Mouse (Mus musculus): ENCODE measurements around the gene Slc6a18. TPM values are rescaled to one million over a fixed set of nuclear protein-coding genes. Genes with fewer than 3 reads are reported as not detected.

Gene Slc6a18
- polyA plus RNA-seq (2015; fragmentation: Nextera tagmentation; extraction: Ambion mirVana), result not detected in 2 replicates

- Histone ChIP-seq H3K27me3 (ENCODE audit: control insufficient read depth, insufficient read depth, low read length) (no peaks in the 10 kb centered on the region), H3K4me3 (ENCODE audit: low read length) (no peak within 1 kb of the TSS), H3K9me3 (replicated peaks; ENCODE audit: control insufficient read depth, low read length) (no peaks in the 10 kb centered on the region), H3K9ac (ENCODE audit: low read length) (no peak within 1 kb of the TSS), H3K4me1 (ENCODE audit: control insufficient read depth, insufficient read depth, low read length) (no peaks in the 10 kb centered on the region), H3K36me3 (ENCODE audit: control insufficient read depth, insufficient read depth) (no peaks in the 10 kb centered on the region), H3K4me2 (ENCODE audit: low read depth, low read length) (no peak within 1 kb of the TSS), H3K27ac (ENCODE audit: low read length) (no peak within 1 kb of the TSS)
- 78% methylated on average over 3 of the region's 3 CpGs for WGBS
- ATAC-seq (replicated peaks; ENCODE audit: extremely low read depth, insufficient read depth, low FRiP score), result no peak
These were observed at the start of gene Slc6a18 for GRCm38 (mm10) chr13:73677853-73678252. Gene Slc6a18, minus strand, starts transcription at chr13:73678023.

DNA sequence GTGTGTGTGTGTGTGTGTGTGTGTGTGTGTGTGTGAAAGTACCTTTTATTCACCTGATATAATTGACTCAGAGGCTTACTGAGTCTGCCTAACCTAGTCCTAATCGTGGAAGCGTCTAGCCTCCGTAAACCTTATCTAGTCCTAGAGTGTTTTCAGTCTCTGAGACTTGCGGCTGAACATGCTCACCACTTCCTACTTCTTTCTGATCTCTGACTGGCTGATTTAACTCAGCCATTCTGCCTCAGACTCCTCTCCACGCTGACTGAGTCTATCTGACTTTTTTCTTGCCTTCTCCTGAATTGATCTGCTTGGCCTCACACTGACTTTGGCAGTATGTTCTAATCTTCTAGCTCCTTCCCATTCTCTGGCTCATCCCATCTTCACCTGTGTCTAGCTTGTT, 47.5 kb upstream of the Slc6a18 start:
- Histone ChIP-seq H3K4me1 (ENCODE audit: control insufficient read depth, insufficient read depth, low read length) (peaks cover 10% of the 10 kb centered on the region), H3K4me3 (ENCODE audit: low read length) (no peak overlapping the region), H3K4me2 (ENCODE audit: low read depth, low read length) (no peak overlapping the region), H3K9me3 (replicated peaks; ENCODE audit: control insufficient read depth, low read length) (no peaks in the 10 kb centered on the region), H3K27me3 (ENCODE audit: control insufficient read depth, insufficient read depth, low read length) (no peaks in the 10 kb centered on the region), H3K36me3 (ENCODE audit: control insufficient read depth, insufficient read depth) (no peaks in the 10 kb centered on the region), H3K9ac (ENCODE audit: low read length) (no peak overlapping the region), H3K27ac (ENCODE audit: low read length) (no peak overlapping the region)
- 52% methylated on average over 5 of the region's 5 CpGs for WGBS
- no peak for ATAC-seq (replicated peaks; ENCODE audit: extremely low read depth, insufficient read depth, low FRiP score)

GRCm38 (mm10) chr13:73723081-73723668, 45.4 kb upstream of the Slc6a18 start:
- Histone ChIP-seq H3K9me3 (replicated peaks; ENCODE audit: control insufficient read depth, low read length) (no peaks in the 10 kb centered on the region), H3K27me3 (ENCODE audit: control insufficient read depth, insufficient read depth, low read length) (no peaks in the 10 kb centered on the region), H3K4me2 (ENCODE audit: low read depth, low read length) (no peak overlapping the region), H3K4me3 (ENCODE audit: low read length) (no peak overlapping the region), H3K4me1 (ENCODE audit: control insufficient read depth, insufficient read depth, low read length) (peaks cover 8% of the 10 kb centered on the region; the same call in 1 of the 2 replicates), H3K27ac (ENCODE audit: low read length) (no peak overlapping the region), H3K9ac (ENCODE audit: low read length) (no peak overlapping the region), H3K36me3 (ENCODE audit: control insufficient read depth, insufficient read depth) (no peaks in the 10 kb centered on the region)
- ATAC-seq (replicated peaks; ENCODE audit: extremely low read depth, insufficient read depth, low FRiP score), result no peak
- WGBS, result 35% methylated on average over 8 of the region's 8 CpGs

GRCm38 (mm10) chr13:73720241-73720640, 42.4 kb upstream of the Slc6a18 start:
- Histone ChIP-seq H3K9ac (ENCODE audit: low read length) (no peak overlapping the region), H3K4me2 (ENCODE audit: low read depth, low read length) (no peak overlapping the region)
- WGBS, result 83% methylated on average over 4 of the region's 4 CpGs

GRCm38 (mm10) chr13:73718225-73718624, 40.4 kb upstream of the Slc6a18 start:
- no peaks in the 10 kb centered on the region for H3K36me3 ChIP-seq (ENCODE audit: control insufficient read depth, insufficient read depth)
- no peak overlapping the region for H3K4me3 ChIP-seq (ENCODE audit: low read length)
- no peak for ATAC-seq (replicated peaks; ENCODE audit: extremely low read depth, insufficient read depth, low FRiP score)
- no peak overlapping the region for H3K27ac ChIP-seq (ENCODE audit: low read length)
- no peak overlapping the region for H3K4me2 ChIP-seq (ENCODE audit: low read depth, low read length)
- WGBS, result 4% methylated on average over 2 of the region's 2 CpGs
- H3K27me3 ChIP-seq (ENCODE audit: control insufficient read depth, insufficient read depth, low read length), result no peaks in the 10 kb centered on the region; the same call in 1 of the 2 replicates
- H3K9me3 ChIP-seq (replicated peaks; ENCODE audit: control insufficient read depth, low read length), result no peaks in the 10 kb centered on the region
- H3K4me1 ChIP-seq (ENCODE audit: control insufficient read depth, insufficient read depth, low read length), result peaks cover 8% of the 10 kb centered on the region; the same call in 1 of the 2 replicates
- H3K9ac ChIP-seq (ENCODE audit: low read length), result no peak overlapping the region

More at GRCm38 (mm10) chr13:73720241-73720640, 42.4 kb upstream of the Slc6a18 start:
- Histone ChIP-seq H3K27ac (ENCODE audit: low read length) (no peak overlapping the region), H3K9me3 (replicated peaks; ENCODE audit: control insufficient read depth, low read length) (no peaks in the 10 kb centered on the region), H3K4me3 (ENCODE audit: low read length) (no peak overlapping the region), H3K4me1 (ENCODE audit: control insufficient read depth, insufficient read depth, low read length) (peaks cover 8% of the 10 kb centered on the region; the same call in 1 of the 2 replicates), H3K36me3 (ENCODE audit: control insufficient read depth, insufficient read depth) (no peaks in the 10 kb centered on the region), H3K27me3 (ENCODE audit: control insufficient read depth, insufficient read depth, low read length) (no peaks in the 10 kb centered on the region; the same call in 1 of the 2 replicates)
- no peak for ATAC-seq (replicated peaks; ENCODE audit: extremely low read depth, insufficient read depth, low FRiP score)

GRCm38 (mm10) chr13:73714020-73714419, 36.2 kb upstream of the Slc6a18 start:
- 48% methylated on average over 2 of the region's 2 CpGs for WGBS

DNA sequence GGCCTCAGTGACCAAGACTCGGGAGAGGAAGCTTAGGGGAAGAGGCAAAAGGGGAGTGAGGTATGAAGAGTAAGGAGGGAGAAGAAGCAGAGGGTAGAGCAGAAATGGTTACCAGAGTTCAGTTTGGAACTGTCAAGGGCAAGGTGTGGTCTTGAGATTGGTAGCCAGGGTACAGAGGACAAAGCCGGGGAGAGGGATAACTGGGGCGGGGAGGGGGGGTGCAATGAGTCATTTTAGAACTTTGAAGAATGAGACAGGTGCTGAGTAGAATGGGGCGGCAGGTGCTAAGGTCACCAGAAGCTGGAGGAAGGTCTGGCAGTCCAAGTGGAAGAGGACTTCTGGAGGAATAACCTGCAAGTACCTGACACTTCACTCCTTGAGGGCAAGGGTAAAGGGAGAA, 35.4 kb upstream of the Slc6a18 start:
- no peak overlapping the region for H3K4me3 ChIP-seq (ENCODE audit: low read length)
- no peaks in the 10 kb centered on the region for H3K9me3 ChIP-seq (replicated peaks; ENCODE audit: control insufficient read depth, low read length)
- no peak overlapping the region for H3K27ac ChIP-seq (ENCODE audit: low read length)
- H3K4me2 ChIP-seq (ENCODE audit: low read depth, low read length), result no peak overlapping the region
- no peak for ATAC-seq (replicated peaks; ENCODE audit: extremely low read depth, insufficient read depth, low FRiP score)
- 69% methylated on average over 4 of the region's 4 CpGs for WGBS
- no peaks in the 10 kb centered on the region for H3K4me1 ChIP-seq (ENCODE audit: control insufficient read depth, insufficient read depth, low read length)
- H3K27me3 ChIP-seq (ENCODE audit: control insufficient read depth, insufficient read depth, low read length), result no peaks in the 10 kb centered on the region; the same call in 1 of the 2 replicates
- no peaks in the 10 kb centered on the region for H3K36me3 ChIP-seq (ENCODE audit: control insufficient read depth, insufficient read depth)
- H3K9ac ChIP-seq (ENCODE audit: low read length), result no peak overlapping the region

More at GRCm38 (mm10) chr13:73714020-73714419, 36.2 kb upstream of the Slc6a18 start:
- Histone ChIP-seq H3K27me3 (ENCODE audit: control insufficient read depth, insufficient read depth, low read length) (no peaks in the 10 kb centered on the region; the same call in 1 of the 2 replicates), H3K36me3 (ENCODE audit: control insufficient read depth, insufficient read depth) (no peaks in the 10 kb centered on the region), H3K27ac (ENCODE audit: low read length) (no peak overlapping the region), H3K9me3 (replicated peaks; ENCODE audit: control insufficient read depth, low read length) (no peaks in the 10 kb centered on the region), H3K4me1 (ENCODE audit: control insufficient read depth, insufficient read depth, low read length) (no peaks in the 10 kb centered on the region), H3K4me3 (ENCODE audit: low read length) (no peak overlapping the region), H3K9ac (ENCODE audit: low read length) (no peak overlapping the region), H3K4me2 (ENCODE audit: low read depth, low read length) (no peak overlapping the region)
- ATAC-seq (replicated peaks; ENCODE audit: extremely low read depth, insufficient read depth, low FRiP score), result no peak

- no peak for ATAC-seq (replicated peaks; ENCODE audit: extremely low read depth, insufficient read depth, low FRiP score)
- no peaks in the 10 kb centered on the region for H3K36me3 ChIP-seq (ENCODE audit: control insufficient read depth, insufficient read depth)
- WGBS, result 70% methylated on average over 3 of the region's 3 CpGs
- H3K9me3 ChIP-seq (replicated peaks; ENCODE audit: control insufficient read depth, low read length), result peaks cover 3% of the 10 kb centered on the region; the same call in 1 of the 2 replicates
- H3K4me2 ChIP-seq (ENCODE audit: low read depth, low read length), result no peak overlapping the region
- H3K9ac ChIP-seq (ENCODE audit: low read length), result no peak overlapping the region
- H3K4me1 ChIP-seq (ENCODE audit: control insufficient read depth, insufficient read depth, low read length), result no peaks in the 10 kb centered on the region
- H3K27ac ChIP-seq (ENCODE audit: low read length), result no peak overlapping the region
- no peak overlapping the region for H3K4me3 ChIP-seq (ENCODE audit: low read length)
- no peaks in the 10 kb centered on the region; the same call in 1 of the 2 replicates for H3K27me3 ChIP-seq (ENCODE audit: control insufficient read depth, insufficient read depth, low read length)
These were observed 34.4 kb upstream of the Slc6a18 start for GRCm38 (mm10) chr13:73712228-73712627.

- H3K27ac ChIP-seq (ENCODE audit: low read length), result no peak overlapping the region
- no peak overlapping the region for H3K4me3 ChIP-seq (ENCODE audit: low read length)
- no peaks in the 10 kb centered on the region; the same call in 1 of the 2 replicates for H3K27me3 ChIP-seq (ENCODE audit: control insufficient read depth, insufficient read depth, low read length)
- ATAC-seq (replicated peaks; ENCODE audit: extremely low read depth, insufficient read depth, low FRiP score), result no peak
- no peak overlapping the region for H3K9ac ChIP-seq (ENCODE audit: low read length)
- H3K9me3 ChIP-seq (replicated peaks; ENCODE audit: control insufficient read depth, low read length), result peaks cover 3% of the 10 kb centered on the region; the same call in 1 of the 2 replicates
- no peaks in the 10 kb centered on the region for H3K4me1 ChIP-seq (ENCODE audit: control insufficient read depth, insufficient read depth, low read length)
- WGBS, result 88% methylated on average over 5 of the region's 5 CpGs
- no peaks in the 10 kb centered on the region for H3K36me3 ChIP-seq (ENCODE audit: control insufficient read depth, insufficient read depth)
- H3K4me2 ChIP-seq (ENCODE audit: low read depth, low read length), result no peak overlapping the region
These were observed 34.0 kb upstream of the Slc6a18 start for GRCm38 (mm10) chr13:73711803-73712202.

All from heart, embryonic 16.5 days (tissue).